Mouse (Mus musculus) intestine, embryonic 14.5 days (tissue): ENCODE results near the gene Gabrr3. TPM values are rescaled to one million over a fixed set of nuclear protein-coding genes. Genes with fewer than 3 reads are reported as not detected.

Experiments used
- ATAC-seq: fragments of 200-750 bp; cut with Nextera tagmentation; replicated peaks from 2 replicates; pipeline ENCODE4 v1.8.0; 2017; ENCODE audit warnings: low read depth, moderate number of reproducible peaks, moderate TSS enrichment, moderate library complexity; ENCODE audit not compliant: low FRiP score, low TSS enrichment
- DNase-seq: peaks from one replicate; pipeline ENCODE4 v3.0.0-alpha.2; 2018; ENCODE audit warnings: low spot score
- H3K27ac ChIP-seq: fragments of 300-500 bp; sonication (generic); 2 replicates; pipeline ENCODE4 v1.5.1; 2014; ENCODE audit warnings: low read depth, mild to moderate bottlenecking, control low read depth
- H3K27me3 ChIP-seq: fragments of 300-500 bp; sonication (generic); replicated peaks from 2 replicates; pipeline ENCODE4 v1.6.1; 2014; ENCODE audit warnings: low read length, control low read depth; ENCODE audit not compliant: control insufficient read depth, insufficient read depth
- H3K36me3 ChIP-seq: fragments of 300-500 bp; sonication (generic); 2 replicates; pipeline ENCODE4 v1.6.1; 2014; ENCODE audit warnings: low read length, control low read depth; ENCODE audit not compliant: control insufficient read depth, insufficient read depth
- H3K4me1 ChIP-seq: fragments of 300-500 bp; sonication (generic); replicated peaks from 2 replicates; pipeline ENCODE4 v1.6.1; 2014; ENCODE audit warnings: low read length, control low read depth, mixed read lengths; ENCODE audit not compliant: control insufficient read depth, insufficient read depth
- H3K4me2 ChIP-seq: fragments of 300-500 bp; sonication (generic); 2 replicates; pipeline ENCODE4 v1.6.1; 2014; ENCODE audit warnings: low read length
- H3K4me3 ChIP-seq: fragments of 300-500 bp; sonication (generic); 2 replicates; pipeline ENCODE4 v1.5.1; 2014; ENCODE audit warnings: low read depth, low read length, control low read depth, mixed read lengths
- H3K9ac ChIP-seq: fragments of 300-500 bp; sonication (generic); 2 replicates; pipeline ENCODE4 v1.6.1; 2014; ENCODE audit warnings: mild to moderate bottlenecking, low read length
- H3K9me3 ChIP-seq: fragments of 300-500 bp; sonication (generic); 2 replicates; pipeline ENCODE4 v1.6.1; 2016; ENCODE audit warnings: low read length, control low read depth; ENCODE audit not compliant: control insufficient read depth
- WGBS: fragments of 180-500 bp; shearing (Covaris S2); extraction: QIAGEN DNeasy Blood & Tissue Kit; methylation state at CpG from one replicate; pipeline ENCODE4 v1.1.7; 2014; 5-methylcytosine and 5-hydroxymethylcytosine counted together
- polyA plus RNA-seq: library from polyadenylated mRNA; unstranded; fragments of >200 nt; fragmentation: Nextera tagmentation; extraction: Ambion mirVana; gene quantifications from 2 replicates; pipeline ENCODE4 v1.2.1, GENCODE M21; 2014

The Gabrr3 gene
- polyA plus RNA-seq, 1 experiment from 2014 or later: 0.16 TPM

GRCm38 (mm10) chr16:59413475-59413874 lies 6.3 kb downstream of the Gabrr3 start:
- no peak overlapping the region for H3K4me2 ChIP-seq
- H3K9ac ChIP-seq: no peak overlapping the region
- ATAC-seq (no peak), DNase-seq (no peak)
- H3K4me3 ChIP-seq: no peak overlapping the region
- 60% methylated on average over 4 of the region's 4 CpGs for WGBS
- no peaks in the 10 kb centered on the region for H3K36me3 ChIP-seq
- H3K27me3 ChIP-seq: no peaks in the 10 kb centered on the region
- no peaks in the 10 kb centered on the region for H3K4me1 ChIP-seq
- no peak overlapping the region for H3K27ac ChIP-seq
- H3K9me3 ChIP-seq: no peaks in the 10 kb centered on the region

DNA sequence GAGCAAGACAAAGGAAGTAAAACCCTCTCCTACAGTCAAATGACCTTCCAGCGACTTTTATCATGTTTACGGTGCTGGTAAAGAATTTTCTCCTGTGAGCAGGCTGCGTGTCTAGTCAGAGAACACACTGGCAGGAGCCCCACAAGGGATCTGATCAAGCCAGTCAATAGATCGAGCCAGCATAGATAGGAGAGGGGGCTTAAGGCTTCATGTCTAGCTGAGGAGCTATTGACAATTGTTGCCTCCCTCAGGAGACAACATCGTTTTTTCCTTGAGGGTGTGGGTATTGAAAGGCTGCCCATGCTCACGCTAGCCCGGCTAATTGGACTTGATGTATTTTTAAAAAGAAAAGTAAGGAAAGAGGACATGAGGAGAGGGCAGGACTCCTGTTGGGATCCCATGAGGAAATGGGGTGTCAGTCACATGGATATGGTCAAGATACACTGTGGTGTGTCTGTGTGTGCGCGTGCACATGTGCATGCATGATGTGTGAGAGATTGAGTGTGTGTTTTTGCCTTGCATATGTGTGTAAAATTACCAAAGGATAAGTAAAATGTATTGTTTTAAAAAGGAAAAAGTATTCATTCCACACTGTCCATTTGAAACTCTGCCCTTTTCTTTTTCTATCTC lies 13.2 kb downstream of the Gabrr3 start:
- ATAC-seq: no peak
- DNase-seq: no peak
- no peaks in the 10 kb centered on the region for H3K36me3 ChIP-seq
- H3K4me3 ChIP-seq: no peak overlapping the region
- H3K4me1 ChIP-seq: 0 out of 2 replicates have a peak, but pooled peaks cover 4% of the 10 kb centered on the region
- H3K9ac ChIP-seq: no peak overlapping the region
- H3K9me3 ChIP-seq: no peaks in the 10 kb centered on the region
- no peaks in the 10 kb centered on the region for H3K27me3 ChIP-seq
- 59% methylated on average over 9 of the region's 9 CpGs for WGBS
- H3K27ac ChIP-seq: no peak overlapping the region
- no peak overlapping the region for H3K4me2 ChIP-seq

GRCm38 (mm10) chr16:59420867-59421251 lies 13.7 kb downstream of the Gabrr3 start:
- Histone ChIP-seq H3K4me1 (0 out of 2 replicates have a peak, but pooled peaks cover 4% of the 10 kb centered on the region), H3K9me3 (no peaks in the 10 kb centered on the region), H3K4me3 (no peak overlapping the region), H3K36me3 (no peaks in the 10 kb centered on the region), H3K27me3 (no peaks in the 10 kb centered on the region), H3K9ac (no peak overlapping the region), H3K4me2 (no peak overlapping the region), H3K27ac (no peak overlapping the region)
- peak; percentile 84 for DNase-seq
- no peak; the same call in 1 of the 2 replicates for ATAC-seq
- WGBS: 13% methylated on average over 6 of the region's 6 CpGs

- Histone ChIP-seq H3K36me3 (no peaks in the 10 kb centered on the region), H3K4me3 (no peak overlapping the region), H3K4me1 (0 out of 2 replicates have a peak, but pooled peaks cover 4% of the 10 kb centered on the region), H3K27me3 (no peaks in the 10 kb centered on the region), H3K9me3 (no peaks in the 10 kb centered on the region), H3K27ac (no peak overlapping the region), H3K4me2 (no peak overlapping the region), H3K9ac (no peak overlapping the region)
- 51% methylated on average over 13 of the region's 13 CpGs for WGBS
- ATAC-seq (no peak), DNase-seq (no peak)
Measured at GRCm38 (mm10) chr16:59421571-59422345, 14.6 kb downstream of the Gabrr3 start.

- H3K36me3 ChIP-seq: no peaks in the 10 kb centered on the region
- 77% methylated on average over 7 of the region's 7 CpGs for WGBS
- H3K27me3 ChIP-seq: no peaks in the 10 kb centered on the region
- H3K4me1 ChIP-seq: no peaks in the 10 kb centered on the region
- no peaks in the 10 kb centered on the region for H3K9me3 ChIP-seq
- ATAC-seq (no peak), DNase-seq (no peak)
- H3K4me3 ChIP-seq: no peak overlapping the region
- no peak overlapping the region for H3K9ac ChIP-seq
- H3K4me2 ChIP-seq: no peak overlapping the region
- no peak overlapping the region for H3K27ac ChIP-seq
Measured at GRCm38 (mm10) chr16:59427960-59428359, 20.8 kb downstream of the Gabrr3 start.

DNA sequence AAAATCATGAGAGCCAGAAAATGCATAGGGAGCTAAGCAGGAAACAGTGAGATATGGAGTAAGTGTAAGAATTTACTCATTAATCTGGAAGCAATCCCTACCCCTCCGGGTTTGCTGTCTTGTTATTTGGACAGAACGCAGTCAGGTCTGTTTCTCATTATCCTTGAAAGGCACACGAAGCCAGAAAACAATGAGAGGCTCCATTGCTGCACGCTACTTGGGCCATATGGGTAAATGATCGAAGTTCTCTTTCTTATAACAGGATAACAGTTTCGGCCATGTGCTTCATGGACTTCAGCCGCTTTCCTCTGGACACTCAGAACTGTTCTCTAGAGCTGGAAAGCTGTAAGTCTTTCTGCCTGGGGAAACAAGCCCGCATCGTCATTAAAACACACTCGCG lies 26.0 kb downstream of the Gabrr3 start:
- Histone ChIP-seq H3K4me1 (no peaks in the 10 kb centered on the region), H3K9me3 (no peaks in the 10 kb centered on the region), H3K27me3 (no peaks in the 10 kb centered on the region), H3K36me3 (no peaks in the 10 kb centered on the region), H3K9ac (no peak overlapping the region), H3K4me2 (no peak overlapping the region), H3K4me3 (no peak overlapping the region), H3K27ac (no peak overlapping the region)
- DNase-seq (no peak), ATAC-seq (no peak)
- 68% methylated on average over 11 of the region's 11 CpGs for WGBS

DNA sequence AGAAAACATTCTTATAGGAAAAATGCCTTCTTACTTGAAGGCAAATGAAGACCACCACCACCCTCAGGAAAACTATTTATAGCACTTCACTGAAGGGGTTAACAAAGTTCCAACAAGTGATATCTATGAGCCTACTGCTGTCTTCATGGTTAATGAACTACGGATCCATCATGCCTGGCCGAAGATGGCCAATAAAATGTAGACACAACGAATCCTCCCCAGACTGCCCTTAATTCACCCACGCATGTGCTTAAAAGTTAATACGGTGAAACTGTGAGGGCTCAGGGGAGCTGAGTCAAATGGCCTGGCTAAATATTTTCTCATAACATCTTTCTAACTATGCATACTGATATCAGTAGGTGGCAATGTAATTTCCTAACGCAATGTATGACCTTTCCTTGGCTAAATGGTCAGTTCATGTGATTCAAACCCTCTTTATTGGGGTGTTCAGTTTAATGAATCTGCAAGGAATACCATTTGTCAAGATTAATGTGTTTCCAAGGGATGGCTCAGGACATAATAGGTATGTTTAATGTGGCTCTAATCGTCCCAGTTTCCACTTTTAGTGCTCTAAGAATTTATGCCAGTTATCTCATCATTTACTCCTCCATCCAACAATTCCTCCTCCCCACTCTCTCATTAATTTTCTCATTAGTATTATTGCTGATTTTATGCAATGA lies 37.9 kb downstream of the Gabrr3 start:
- DNase-seq (no peak), ATAC-seq (no peak)
- no peaks in the 10 kb centered on the region for H3K4me1 ChIP-seq
- H3K27me3 ChIP-seq: no peaks in the 10 kb centered on the region
- no peaks in the 10 kb centered on the region for H3K9me3 ChIP-seq
- no peaks in the 10 kb centered on the region for H3K36me3 ChIP-seq
- H3K9ac ChIP-seq: no peak overlapping the region
- H3K4me3 ChIP-seq: no peak overlapping the region
- 79% methylated on average over 7 of the region's 7 CpGs for WGBS
- H3K27ac ChIP-seq: no peak overlapping the region
- no peak overlapping the region for H3K4me2 ChIP-seq

- H3K4me3 ChIP-seq: no peak overlapping the region
- no peaks in the 10 kb centered on the region for H3K9me3 ChIP-seq
- no peak overlapping the region for H3K9ac ChIP-seq
- no peak overlapping the region for H3K27ac ChIP-seq
- H3K36me3 ChIP-seq: no peaks in the 10 kb centered on the region
- no peak overlapping the region for H3K4me2 ChIP-seq
- H3K27me3 ChIP-seq: no peaks in the 10 kb centered on the region
- no peak for DNase-seq
- ATAC-seq: no peak
- WGBS: 93% methylated on average over 1 of the region's 1 CpGs
- no peaks in the 10 kb centered on the region for H3K4me1 ChIP-seq
Measured at GRCm38 (mm10) chr16:59448181-59448580, 41.0 kb downstream of the Gabrr3 start.
